Mouse (Mus musculus): ENCODE results near the gene Eif3j1. TPM values are rescaled to one million over a fixed set of nuclear protein-coding genes. Genes with fewer than 3 reads are reported as not detected.

The Eif3j1 gene
- polyA plus RNA-seq, 1 experiment, result 24.4 TPM

GRCm38 (mm10) chr2:122028756-122029700, 682 bp downstream of the Eif3j1 start:
- H3K9me3 ChIP-seq (replicated peaks; ENCODE audit: control insufficient read depth, insufficient read depth, low read length, poor library complexity, severe bottlenecking), result no peaks in the 10 kb centered on the region
- peak overlapping the region; percentile 99 for H3K9ac ChIP-seq (ENCODE audit: low read depth, poor library complexity, severe bottlenecking)
- no peak overlapping the region for H3K27ac ChIP-seq (ENCODE audit: insufficient read depth, low read length)
- TF ChIP-seq CTCF (IDR thresholded peaks at IDR 0.05; ENCODE audit: low read depth, low read length) (no peak), EP300 (IDR thresholded peaks at IDR 0.05; ENCODE audit: insufficient read depth, low read depth, low read length) (no peak)
- no peaks in the 10 kb centered on the region for H3K4me1 ChIP-seq (ENCODE audit: control insufficient read depth, insufficient read depth, low read length)
- peak overlapping the region; percentile 91 for H3K4me3 ChIP-seq (ENCODE audit: low read depth, low read length)
- no peaks in the 10 kb centered on the region for H3K27me3 ChIP-seq (ENCODE audit: control insufficient read depth, insufficient read depth, low read length, poor library complexity, severe bottlenecking)
- H3K36me3 ChIP-seq (ENCODE audit: control insufficient read depth, insufficient read depth, low read length, poor library complexity, severe bottlenecking), result peaks cover 24% of the 10 kb centered on the region

GRCm38 (mm10) chr2:122031970-122032369, 3.6 kb downstream of the Eif3j1 start:
- H3K4me3 ChIP-seq (ENCODE audit: low read depth, low read length), result no peak overlapping the region
- H3K27ac ChIP-seq (ENCODE audit: insufficient read depth, low read length), result no peak overlapping the region
- no peaks in the 10 kb centered on the region for H3K9me3 ChIP-seq (replicated peaks; ENCODE audit: control insufficient read depth, insufficient read depth, low read length, poor library complexity, severe bottlenecking)
- no peak overlapping the region for H3K9ac ChIP-seq (ENCODE audit: low read depth, poor library complexity, severe bottlenecking)
- H3K4me1 ChIP-seq (ENCODE audit: control insufficient read depth, insufficient read depth, low read length), result no peaks in the 10 kb centered on the region
- H3K27me3 ChIP-seq (ENCODE audit: control insufficient read depth, insufficient read depth, low read length, poor library complexity, severe bottlenecking), result no peaks in the 10 kb centered on the region
- peaks cover 34% of the 10 kb centered on the region for H3K36me3 ChIP-seq (ENCODE audit: control insufficient read depth, insufficient read depth, low read length, poor library complexity, severe bottlenecking)
- TF ChIP-seq POLR2A (IDR thresholded peaks at IDR 0.05; ENCODE audit: insufficient read depth, low read length) (no peak), CTCF (IDR thresholded peaks at IDR 0.05; ENCODE audit: low read depth, low read length) (no peak)

- Histone ChIP-seq H3K36me3 (ENCODE audit: control insufficient read depth, insufficient read depth, low read length, poor library complexity, severe bottlenecking) (peaks cover 39% of the 10 kb centered on the region), H3K27me3 (ENCODE audit: control insufficient read depth, insufficient read depth, low read length, poor library complexity, severe bottlenecking) (no peaks in the 10 kb centered on the region), H3K9ac (ENCODE audit: low read depth, poor library complexity, severe bottlenecking) (no peak overlapping the region), H3K4me3 (ENCODE audit: low read depth, low read length) (no peak overlapping the region), H3K9me3 (replicated peaks; ENCODE audit: control insufficient read depth, insufficient read depth, low read length, poor library complexity, severe bottlenecking) (no peaks in the 10 kb centered on the region), H3K27ac (ENCODE audit: insufficient read depth, low read length) (no peak overlapping the region), H3K4me1 (ENCODE audit: control insufficient read depth, insufficient read depth, low read length) (no peaks in the 10 kb centered on the region)
- no peak for TF ChIP-seq POLR2A (IDR thresholded peaks at IDR 0.05; ENCODE audit: insufficient read depth, low read length)
- no peak for TF ChIP-seq CTCF (IDR thresholded peaks at IDR 0.05; ENCODE audit: low read depth, low read length)
- no peak for TF ChIP-seq EP300 (IDR thresholded peaks at IDR 0.05; ENCODE audit: insufficient read depth, low read depth, low read length)
Measured at GRCm38 (mm10) chr2:122036064-122036463, 7.7 kb downstream of the Eif3j1 start.

- Histone ChIP-seq H3K9me3 (replicated peaks; ENCODE audit: control insufficient read depth, insufficient read depth, low read length, poor library complexity, severe bottlenecking) (no peaks in the 10 kb centered on the region), H3K27ac (ENCODE audit: insufficient read depth, low read length) (no peak overlapping the region), H3K27me3 (ENCODE audit: control insufficient read depth, insufficient read depth, low read length, poor library complexity, severe bottlenecking) (no peaks in the 10 kb centered on the region), H3K9ac (ENCODE audit: low read depth, poor library complexity, severe bottlenecking) (no peak overlapping the region), H3K4me3 (ENCODE audit: low read depth, low read length) (no peak overlapping the region), H3K36me3 (ENCODE audit: control insufficient read depth, insufficient read depth, low read length, poor library complexity, severe bottlenecking) (peaks cover 34% of the 10 kb centered on the region), H3K4me1 (ENCODE audit: control insufficient read depth, insufficient read depth, low read length) (no peaks in the 10 kb centered on the region)
- TF ChIP-seq EP300 (IDR thresholded peaks at IDR 0.05; ENCODE audit: insufficient read depth, low read depth, low read length) (no peak), CTCF (IDR thresholded peaks at IDR 0.05; ENCODE audit: low read depth, low read length) (no peak), POLR2A (IDR thresholded peaks at IDR 0.05; ENCODE audit: insufficient read depth, low read length) (no peak)
Measured at GRCm38 (mm10) chr2:122043926-122044325, 15.6 kb downstream of the Eif3j1 start.

- H3K9me3 ChIP-seq (replicated peaks; ENCODE audit: control insufficient read depth, insufficient read depth, low read length, poor library complexity, severe bottlenecking), result no peaks in the 10 kb centered on the region
- no peaks in the 10 kb centered on the region for H3K4me1 ChIP-seq (ENCODE audit: control insufficient read depth, insufficient read depth, low read length)
- H3K36me3 ChIP-seq (ENCODE audit: control insufficient read depth, insufficient read depth, low read length, poor library complexity, severe bottlenecking), result peaks cover 23% of the 10 kb centered on the region
- TF ChIP-seq CTCF (IDR thresholded peaks at IDR 0.05; ENCODE audit: low read depth, low read length), result no peak
- TF ChIP-seq POLR2A (IDR thresholded peaks at IDR 0.05; ENCODE audit: insufficient read depth, low read length), result no peak
- TF ChIP-seq EP300 (IDR thresholded peaks at IDR 0.05; ENCODE audit: insufficient read depth, low read depth, low read length), result no peak
- no peak overlapping the region for H3K4me3 ChIP-seq (ENCODE audit: low read depth, low read length)
- no peak overlapping the region for H3K27ac ChIP-seq (ENCODE audit: insufficient read depth, low read length)
- no peak overlapping the region for H3K9ac ChIP-seq (ENCODE audit: low read depth, poor library complexity, severe bottlenecking)
- no peaks in the 10 kb centered on the region for H3K27me3 ChIP-seq (ENCODE audit: control insufficient read depth, insufficient read depth, low read length, poor library complexity, severe bottlenecking)
Measured at GRCm38 (mm10) chr2:122059365-122060115, 31.2 kb downstream of the Eif3j1 start.

Measured in ES-Bruce4 (cell line).